Mouse (Mus musculus): ENCODE data around the gene Gm8797.
"Not testable (repeated sequence)": the region's sequence is repeated elsewhere in the genome, so short reads cannot be mapped to it uniquely, and the experiment has no call there.

DNA sequence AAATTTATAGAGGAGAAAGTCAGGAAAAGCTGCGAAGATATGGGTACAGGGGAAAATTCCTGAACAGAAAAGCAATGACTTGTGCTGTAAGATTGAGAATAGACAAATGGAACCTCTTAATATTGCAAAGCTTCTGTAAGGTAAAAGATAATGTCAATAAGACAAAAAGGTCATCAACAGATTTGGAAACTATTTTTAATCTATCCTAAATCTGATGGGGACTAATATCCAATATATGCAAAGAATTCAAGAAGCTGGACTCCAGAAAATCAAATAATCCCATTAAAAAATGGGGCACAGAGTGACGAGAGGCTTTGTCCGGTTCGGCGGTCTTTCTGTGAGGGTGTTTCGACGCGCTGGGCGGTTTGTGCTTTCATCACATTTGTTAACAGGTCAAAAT, at the start of gene Gm8797:
- TF ChIP-seq CTCF (conservative IDR thresholded peaks at IDR 0.05; ENCODE audit: low read length); POU5F1 (IDR thresholded peaks at IDR 0.05; ENCODE audit: borderline replicate concordance, low read length); NANOG (IDR thresholded peaks at IDR 0.05; ENCODE audit: borderline replicate concordance, low read length): not testable (repeated sequence)

Data from E14TG2a.4 (cell line).